Mouse (Mus musculus): Measurements from ENCODE around the gene Lypla2.
"Not testable (repeated sequence)": the region's sequence is repeated elsewhere in the genome, so short reads cannot be mapped to it uniquely, and the experiment has no call there.

Gene Lypla2

DNA sequence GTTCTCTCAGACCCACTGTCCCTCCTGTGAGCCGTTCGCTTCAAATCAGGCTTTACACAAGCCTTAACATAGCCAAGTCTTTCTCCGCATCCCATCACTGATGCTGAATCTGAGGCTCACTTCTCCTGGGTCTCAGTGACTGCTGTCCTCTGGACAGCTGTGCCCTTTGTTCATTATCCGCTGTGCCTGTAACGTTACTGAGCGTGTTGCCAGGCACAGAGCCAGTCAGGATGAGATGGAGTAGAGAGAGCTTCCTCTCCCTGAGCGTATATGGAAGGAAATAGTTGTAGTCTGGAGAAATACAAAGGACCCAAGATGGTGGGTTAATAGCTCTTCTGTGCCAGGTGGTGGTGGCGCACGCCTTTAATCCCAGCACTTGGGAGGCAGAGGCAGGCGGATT lies 23.0 kb downstream of the Lypla2 start:
- DNase-seq (ENCODE audit: low spot score in 2 of 2): no peak

DNA sequence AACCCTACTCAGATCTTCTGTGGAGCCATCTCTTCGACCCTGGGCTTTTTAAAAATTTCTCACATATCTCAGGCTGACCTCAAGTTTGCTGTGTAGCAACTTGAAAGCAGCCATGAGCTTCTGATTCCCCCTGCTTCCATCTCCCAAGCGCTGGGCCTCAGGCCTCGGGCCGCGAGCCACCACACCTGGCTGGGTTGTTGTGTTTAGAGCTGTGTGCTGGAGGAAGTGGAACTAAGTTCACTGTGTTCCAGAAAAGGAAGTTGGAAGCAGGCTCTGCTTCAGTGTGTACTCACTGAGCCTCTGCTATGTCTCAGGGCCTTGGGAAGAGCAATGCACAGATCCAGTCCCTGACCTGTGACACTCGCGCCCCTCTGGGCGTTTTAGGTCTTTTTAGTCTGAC lies 24.3 kb downstream of the Lypla2 start:
- no peak for DNase-seq (ENCODE audit: low spot score in 2 of 2)

DNA sequence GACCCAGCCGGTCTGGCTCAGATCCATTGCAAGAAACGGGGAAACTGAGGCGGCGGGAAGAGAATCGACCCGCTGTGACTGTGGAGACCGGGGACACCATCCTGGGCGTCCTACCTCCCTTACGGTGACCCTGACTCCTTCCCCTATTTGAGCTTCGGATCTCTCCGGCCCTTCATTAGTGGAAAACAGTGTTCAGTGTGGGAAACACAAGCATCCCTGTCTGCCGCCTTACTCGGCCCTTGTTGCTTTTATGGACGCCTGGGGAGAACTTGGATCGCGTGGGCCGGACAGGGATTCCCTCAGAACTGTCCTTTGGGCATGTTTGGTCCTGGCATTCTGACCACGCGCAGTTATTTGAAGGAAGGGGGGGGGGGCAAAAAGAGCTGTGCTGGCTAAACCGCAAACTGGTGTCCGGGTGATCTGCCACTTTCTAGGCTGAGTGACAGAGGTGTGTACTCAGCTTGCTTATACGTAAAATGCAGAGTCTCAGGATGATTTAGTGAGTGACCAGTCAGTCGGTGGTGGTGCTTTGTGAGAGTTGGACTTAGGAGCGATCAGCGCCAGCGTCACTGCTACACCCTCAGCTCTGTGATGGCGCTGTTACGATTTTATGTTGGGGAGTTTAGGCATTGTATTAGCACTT lies 25.6 kb downstream of the Lypla2 start:
- DNase-seq (ENCODE audit: low spot score in 2 of 2): no peak

DNA sequence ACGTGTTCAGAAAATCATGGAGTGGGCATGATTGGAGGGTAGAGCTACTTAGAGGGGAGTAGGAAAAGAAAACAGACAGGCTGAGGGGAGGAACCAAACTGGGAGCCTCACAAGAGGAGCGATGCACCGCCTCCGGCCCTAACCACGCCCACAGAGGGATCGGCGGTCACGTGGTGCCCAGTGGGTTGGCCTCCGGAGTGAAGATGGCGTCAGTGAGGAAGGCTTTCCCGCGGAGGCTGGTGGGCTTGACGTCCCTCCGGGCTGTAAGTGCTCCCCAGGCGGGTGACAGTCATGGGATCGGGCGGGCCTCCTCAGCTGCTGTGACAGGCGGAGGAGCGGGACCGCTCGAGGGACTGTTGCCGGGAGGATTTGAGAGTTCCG lies 26.2 kb downstream of the Lypla2 start, which contains the start of gene Hmgcl:
Gene Hmgcl (plus strand): TSS at position 171 of the 381 bp plus-strand sequence.
- peak; percentile 97 for DNase-seq (ENCODE audit: low spot score in 2 of 2)

DNA sequence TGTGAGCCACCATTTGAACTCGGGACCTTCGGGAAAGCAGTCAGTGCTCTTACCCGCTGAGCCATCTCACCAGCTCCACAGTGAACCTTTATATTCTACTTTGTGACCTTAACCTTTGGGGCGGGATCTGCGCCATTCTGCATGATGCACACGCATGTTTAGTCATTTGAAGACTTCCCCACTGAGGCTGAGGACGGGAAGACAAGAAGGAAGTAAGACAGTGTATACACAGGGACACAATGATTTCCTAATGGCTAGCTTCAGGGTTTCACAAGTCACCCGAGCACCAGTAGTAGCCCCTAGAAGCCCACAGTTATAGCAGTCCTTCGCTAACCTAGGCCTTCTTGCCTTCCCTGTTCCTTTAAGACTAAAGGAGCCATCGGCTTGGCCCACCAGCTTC lies 26.7 kb downstream of the Lypla2 start:
- no peak for DNase-seq (ENCODE audit: low spot score in 2 of 2)

DNA sequence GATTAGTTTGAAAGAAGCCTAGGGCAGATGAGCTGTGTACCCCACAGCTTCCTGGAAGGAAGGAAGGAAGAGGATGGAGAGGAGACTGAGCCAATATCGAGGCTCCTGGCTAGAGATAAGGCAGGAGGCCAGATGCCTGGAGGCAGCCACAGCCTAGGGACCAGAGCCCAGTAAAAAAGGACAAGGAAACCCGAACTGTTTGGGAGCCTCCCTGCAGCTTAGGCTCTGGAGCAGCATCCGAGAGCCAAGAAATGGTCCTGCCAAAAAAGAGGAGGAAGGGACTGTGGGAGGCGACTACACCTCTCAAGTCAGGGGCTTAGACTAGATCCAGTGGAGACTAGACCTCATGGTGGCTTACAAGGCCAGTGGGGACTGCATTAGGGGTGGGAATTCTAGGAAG lies 29.0 kb downstream of the Lypla2 start:
- DNase-seq (ENCODE audit: low spot score in 2 of 2): no peak

DNA sequence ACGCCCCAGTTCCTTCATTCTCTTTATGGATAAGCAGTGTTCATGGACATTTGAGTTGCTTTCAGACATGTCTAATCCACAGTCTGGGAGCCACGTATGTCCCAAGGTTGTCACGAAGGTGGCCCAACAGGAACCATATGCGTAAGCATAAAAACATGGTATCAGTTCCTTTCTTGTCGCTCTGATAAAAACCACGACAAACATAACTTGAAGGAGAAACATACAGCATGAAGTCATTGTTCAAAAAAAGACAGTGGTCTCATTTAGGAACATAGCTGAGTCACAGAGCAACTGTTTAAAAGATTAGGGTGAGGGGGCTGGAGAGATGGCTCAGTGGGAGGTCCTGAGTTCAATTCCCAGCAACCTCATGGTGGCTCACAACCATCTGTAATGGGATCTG lies 30.2 kb downstream of the Lypla2 start:
- DNase-seq (ENCODE audit: low spot score in 2 of 2): no peak

DNA sequence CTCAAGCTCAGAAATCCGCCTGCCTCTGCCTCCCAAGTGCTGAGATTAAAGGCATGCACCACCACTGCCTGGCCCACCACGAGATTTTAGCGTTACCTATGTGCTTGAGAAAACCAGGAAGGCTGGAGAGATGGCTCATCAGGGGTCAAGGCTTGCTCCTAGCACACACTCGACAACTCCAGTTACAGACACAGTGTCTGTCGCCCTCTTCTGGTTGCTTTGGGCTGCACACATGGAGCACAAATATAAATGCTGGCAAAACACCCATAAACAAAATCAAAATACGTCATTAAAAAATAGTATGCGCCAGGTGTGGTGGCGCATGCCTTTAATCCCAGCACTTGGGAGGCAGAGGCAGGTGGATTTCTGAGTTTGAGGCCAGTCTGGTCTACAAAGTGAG lies 31.4 kb downstream of the Lypla2 start:
- not testable (repeated sequence) for DNase-seq (ENCODE audit: low spot score in 2 of 2)

DNA sequence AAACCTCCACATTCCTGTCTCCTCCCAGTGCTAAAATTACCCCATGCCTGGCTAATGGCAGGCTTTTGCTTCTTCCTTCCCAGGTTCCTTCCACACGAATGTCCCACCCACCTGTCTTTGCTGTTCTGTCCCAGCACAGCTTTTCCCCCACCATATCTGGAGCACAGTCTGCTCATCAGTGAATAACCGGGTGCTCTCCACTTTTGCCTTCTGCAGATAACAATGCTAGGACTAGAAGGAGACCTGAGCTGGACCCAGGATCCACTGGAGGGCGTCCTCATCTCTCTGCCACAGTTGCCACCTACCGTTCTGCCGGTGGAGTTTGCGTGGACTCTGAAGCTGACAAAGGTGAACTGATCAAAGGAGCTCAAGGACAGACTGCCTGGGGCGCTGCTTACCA lies 33.6 kb downstream of the Lypla2 start:
- DNase-seq (ENCODE audit: low spot score in 2 of 2): no peak

DNA sequence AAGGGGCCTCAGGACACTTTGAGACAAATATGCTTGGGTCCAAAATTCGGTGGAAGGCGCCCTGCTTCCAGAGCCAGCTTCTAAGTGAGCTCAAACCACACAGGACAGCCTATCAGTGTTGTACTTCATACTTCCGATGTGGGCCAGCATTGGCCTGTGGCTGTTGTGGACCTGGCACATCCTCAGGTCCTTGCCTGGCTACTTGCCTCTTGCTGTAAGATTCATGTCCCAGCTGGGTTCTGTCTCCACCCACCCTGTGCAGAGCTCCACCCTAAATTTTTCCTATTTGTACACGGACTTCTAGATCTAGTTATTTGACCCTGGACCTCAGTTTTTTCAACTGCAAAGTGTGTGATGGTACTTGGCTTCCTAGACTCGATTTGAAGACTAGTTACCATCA lies 36.9 kb downstream of the Lypla2 start:
- peak in 1 of 2 experiments; percentile 19 for DNase-seq (ENCODE audit: low spot score in 2 of 2)

DNA sequence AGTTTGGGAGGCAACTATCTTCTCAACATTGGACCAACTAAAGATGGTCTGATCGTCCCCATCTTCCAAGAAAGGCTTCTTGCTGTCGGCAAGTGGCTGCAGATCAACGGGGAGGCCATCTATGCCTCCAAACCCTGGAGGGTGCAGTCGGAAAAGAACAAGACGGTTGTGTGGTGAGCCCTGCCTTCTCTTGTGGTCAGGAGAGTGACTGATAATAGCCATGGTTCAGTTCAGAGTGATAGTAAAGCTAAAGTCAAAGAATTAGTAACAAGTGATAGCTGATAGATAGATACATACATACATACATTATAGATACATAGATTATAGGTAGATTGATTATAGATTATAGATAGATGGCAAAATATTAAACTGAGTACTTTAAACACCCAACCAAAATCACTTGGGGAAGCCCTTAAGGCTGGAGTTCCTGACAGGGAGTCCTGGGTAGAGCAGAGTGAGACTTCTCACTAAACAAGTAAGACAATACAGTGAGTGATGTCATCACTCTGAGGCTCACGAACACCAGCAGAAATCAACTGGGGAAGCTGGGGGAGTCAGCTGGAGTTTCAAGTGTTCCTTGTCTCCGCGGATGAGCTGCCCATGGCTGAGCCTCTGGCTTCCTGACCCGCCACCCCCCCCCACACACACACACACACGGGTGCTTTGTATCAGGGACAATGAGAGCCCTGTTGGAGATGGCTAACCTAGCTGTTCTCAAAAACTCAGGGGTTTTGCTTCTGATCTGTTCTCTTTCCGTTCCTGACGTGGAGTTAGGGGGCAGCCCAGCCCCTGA lies 37.5 kb downstream of the Lypla2 start:
- no peak for DNase-seq (ENCODE audit: low spot score in 2 of 2)

DNA sequence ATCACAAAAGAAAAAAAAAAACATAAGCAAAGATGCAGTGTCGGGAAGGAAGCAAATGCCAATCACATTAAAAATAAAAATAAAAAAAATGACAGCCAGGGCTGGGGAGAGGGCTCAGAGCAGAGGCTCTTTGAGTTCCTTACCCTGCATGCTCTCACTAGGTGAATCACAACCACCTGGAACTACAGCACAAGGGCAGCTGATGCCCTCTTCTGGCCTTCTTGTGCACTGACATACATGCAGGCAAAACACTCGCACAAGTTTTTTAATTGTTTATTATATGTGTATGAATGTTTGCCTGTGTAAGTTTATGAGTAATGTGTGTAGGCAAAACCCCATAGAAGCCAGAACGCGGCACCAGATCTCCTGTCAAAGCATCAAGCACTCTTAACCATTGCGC lies 40.6 kb downstream of the Lypla2 start:
- no peak for DNase-seq (ENCODE audit: low spot score in 2 of 2)

DNA sequence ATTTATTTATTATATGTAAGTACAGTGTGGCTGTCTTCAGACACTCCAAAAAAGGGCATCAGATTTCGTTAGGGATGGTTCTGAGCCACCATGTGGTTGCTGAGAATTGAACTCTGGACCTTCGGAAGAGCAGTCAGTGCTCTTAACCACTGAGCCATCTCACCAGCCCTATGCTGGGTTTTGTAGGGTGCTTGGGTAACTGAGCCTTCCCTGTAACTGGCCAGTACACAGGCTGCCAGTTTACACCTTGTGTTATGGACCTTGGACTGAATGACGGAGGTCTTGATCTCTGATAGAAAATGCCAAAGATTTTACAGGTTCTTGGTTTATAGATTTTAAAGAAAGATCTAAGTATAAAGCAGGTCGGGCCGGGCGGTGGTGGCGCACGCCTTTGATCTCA lies 42.2 kb downstream of the Lypla2 start:
- no peak for DNase-seq (ENCODE audit: low spot score in 2 of 2)

DNA sequence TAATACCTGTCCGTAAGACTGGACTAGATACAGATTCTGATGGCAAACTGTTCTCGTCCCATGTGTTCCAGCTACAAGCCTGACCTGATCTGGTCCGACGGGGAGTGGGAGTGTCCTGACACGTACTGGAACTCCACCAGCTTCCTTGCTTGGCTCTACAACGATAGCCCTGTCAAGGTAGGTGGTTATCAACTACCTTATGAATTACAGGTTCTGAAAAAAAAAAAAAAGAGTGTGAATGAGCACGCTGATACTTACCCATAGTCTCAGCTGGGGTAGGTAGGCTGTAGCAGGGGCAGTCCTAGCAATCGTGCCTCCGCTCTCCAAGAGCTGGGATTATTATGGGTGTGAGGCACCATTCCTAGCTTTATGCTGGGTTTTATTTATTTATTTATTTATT lies 42.6 kb downstream of the Lypla2 start:
- DNase-seq (ENCODE audit: low spot score in 2 of 2): no peak

DNA sequence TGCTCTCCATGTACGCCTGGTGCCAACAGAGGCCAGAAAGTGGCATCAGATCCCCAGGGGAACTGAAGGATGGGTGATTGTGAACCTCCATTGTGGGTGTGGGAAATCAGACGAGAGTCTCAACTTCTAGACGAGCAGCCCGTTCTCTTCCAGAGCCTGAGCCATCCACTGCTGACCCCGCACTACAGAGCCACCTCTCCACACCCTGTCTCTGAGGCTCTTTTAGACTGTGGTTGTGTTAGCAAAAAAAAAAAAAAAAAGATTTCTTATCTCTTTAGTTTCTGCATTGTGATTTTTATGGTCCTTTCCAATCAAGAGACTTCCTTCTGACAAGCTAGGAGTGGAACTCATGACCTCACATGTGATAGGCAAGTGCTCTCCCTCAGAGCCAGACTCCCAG lies 43.0 kb downstream of the Lypla2 start:
- no peak for DNase-seq (ENCODE audit: low spot score in 2 of 2)

DNA sequence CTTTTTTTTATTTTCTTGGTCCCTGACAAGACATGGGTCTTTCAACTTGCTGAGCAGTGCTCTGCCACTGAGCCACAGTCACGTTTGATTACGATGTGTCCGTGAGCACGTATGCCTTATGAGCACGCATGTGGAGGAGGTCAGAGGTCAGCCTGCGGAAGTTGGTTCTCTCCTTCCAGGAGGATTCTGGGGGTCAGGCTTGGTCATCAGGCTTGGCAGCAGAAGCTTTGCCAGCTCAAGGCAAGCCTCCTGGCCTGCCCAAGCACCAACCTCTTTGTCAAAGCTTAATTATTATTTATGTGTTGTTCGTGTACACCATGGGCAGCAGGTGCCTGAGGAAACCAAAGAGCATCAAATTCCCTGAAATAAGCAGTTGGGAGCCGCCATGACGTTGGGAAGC lies 44.0 kb downstream of the Lypla2 start:
- no peak for DNase-seq (ENCODE audit: low spot score in 2 of 2)

DNA sequence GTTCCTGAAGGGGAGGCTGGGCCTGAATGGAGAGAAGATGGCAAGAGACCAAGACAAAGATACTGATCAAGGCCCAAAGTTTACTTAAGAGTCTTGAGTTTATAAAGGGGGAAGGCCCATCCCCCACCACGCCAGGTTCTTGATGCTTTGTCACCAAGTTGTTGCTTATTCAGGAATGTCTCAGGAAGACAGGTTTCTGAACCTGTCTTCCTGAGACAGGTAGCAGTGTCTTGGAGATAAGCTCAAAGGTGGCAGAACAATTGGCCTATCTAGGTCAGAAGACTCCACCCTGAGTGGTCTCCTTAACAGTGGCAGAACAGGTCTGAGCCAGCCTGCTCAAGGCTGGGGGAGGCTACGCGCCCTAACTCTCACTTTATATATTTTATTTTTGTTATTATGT lies 45.6 kb downstream of the Lypla2 start:
- no peak for DNase-seq (ENCODE audit: low spot score in 2 of 2)

DNA sequence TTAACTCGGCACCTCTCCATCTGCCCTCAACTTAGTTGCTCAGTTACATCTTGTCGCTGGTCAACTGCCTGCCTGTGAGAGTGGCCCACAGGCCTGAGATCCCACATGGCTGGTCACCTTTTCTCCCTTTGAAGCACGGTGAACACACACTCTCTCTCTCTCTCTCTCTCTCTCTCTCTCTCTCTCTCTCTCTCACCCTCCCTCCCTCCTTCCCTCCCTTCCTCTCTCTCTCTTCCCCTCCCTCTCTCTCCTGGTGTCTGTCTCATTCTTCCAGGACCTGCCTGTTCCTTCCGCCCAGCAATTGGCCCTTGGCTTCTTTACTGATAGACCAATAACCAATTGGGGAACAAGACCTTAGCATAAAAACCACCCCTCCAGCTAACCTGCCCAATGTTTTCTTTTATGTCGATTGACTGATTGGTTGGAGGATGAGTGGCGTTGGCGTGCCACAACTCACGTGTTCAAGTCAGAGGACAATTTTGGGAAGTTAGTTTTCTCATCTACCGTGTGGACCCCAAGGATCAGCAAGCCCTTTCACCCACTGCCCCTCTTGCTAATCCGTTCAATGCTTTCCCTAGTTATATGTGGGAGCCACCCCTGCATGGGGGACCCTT lies 46.1 kb downstream of the Lypla2 start:
- DNase-seq (ENCODE audit: low spot score in 2 of 2): no peak

DNA sequence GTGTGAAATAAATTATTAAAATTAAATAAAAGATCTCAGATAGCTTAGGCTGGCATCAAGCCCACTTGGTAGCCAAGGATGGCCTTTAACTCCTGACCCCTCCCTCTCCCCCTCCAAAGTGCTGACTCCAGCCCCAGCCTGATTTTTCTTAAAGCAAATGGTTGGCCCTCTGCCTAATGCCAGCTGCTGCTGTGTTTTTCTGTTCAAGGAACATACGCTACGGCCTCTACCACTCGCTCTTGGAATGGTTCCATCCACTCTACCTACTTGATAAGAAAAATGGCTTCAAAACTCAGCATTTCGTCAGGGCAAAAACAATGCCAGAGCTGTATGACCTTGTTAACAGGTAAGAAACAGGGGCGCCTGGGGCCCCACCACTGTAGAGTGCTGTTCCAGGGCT lies 47.1 kb downstream of the Lypla2 start:
- DNase-seq (ENCODE audit: low spot score in 2 of 2): no peak

DNA sequence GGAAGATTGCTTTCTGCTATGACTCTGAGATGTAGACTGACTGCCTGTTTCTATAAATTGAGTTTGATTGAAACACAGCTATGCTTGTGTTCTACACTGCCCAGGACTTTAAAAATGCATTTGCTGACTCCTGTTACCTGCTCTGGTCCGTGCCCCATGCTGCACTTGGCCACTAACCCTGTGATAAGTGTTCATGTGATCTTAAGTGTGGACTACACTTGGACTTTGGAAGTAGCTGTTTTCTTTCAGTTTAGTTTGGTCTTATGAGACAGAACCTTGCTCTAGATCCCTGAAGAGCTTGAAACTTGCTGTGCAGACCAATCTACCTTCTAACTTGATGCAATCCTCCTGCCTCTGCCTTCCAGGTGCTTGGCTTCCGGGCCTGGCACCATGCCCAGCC lies 48.0 kb downstream of the Lypla2 start:
- no peak for DNase-seq (ENCODE audit: low spot score in 2 of 2)

DNA sequence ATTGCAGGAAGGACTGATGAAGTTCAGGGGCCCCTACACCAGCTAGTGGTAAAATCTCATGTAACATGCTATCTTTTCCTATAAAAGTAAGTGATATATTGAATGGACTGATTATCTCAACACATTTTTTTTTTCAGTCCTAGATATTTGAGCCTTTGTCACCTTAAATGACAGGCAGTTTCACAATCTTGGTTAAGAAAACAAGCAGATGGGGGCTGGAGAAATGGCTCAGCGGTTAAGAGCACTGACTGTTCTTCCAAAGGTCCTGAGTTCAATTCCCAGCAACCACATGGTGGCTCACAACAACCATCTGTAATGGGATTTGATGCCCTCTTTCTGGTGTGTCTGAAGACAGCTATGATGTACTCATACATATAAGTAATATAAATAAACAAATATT lies 50.2 kb downstream of the Lypla2 start:
- no peak for DNase-seq (ENCODE audit: low spot score in 2 of 2)

DNA sequence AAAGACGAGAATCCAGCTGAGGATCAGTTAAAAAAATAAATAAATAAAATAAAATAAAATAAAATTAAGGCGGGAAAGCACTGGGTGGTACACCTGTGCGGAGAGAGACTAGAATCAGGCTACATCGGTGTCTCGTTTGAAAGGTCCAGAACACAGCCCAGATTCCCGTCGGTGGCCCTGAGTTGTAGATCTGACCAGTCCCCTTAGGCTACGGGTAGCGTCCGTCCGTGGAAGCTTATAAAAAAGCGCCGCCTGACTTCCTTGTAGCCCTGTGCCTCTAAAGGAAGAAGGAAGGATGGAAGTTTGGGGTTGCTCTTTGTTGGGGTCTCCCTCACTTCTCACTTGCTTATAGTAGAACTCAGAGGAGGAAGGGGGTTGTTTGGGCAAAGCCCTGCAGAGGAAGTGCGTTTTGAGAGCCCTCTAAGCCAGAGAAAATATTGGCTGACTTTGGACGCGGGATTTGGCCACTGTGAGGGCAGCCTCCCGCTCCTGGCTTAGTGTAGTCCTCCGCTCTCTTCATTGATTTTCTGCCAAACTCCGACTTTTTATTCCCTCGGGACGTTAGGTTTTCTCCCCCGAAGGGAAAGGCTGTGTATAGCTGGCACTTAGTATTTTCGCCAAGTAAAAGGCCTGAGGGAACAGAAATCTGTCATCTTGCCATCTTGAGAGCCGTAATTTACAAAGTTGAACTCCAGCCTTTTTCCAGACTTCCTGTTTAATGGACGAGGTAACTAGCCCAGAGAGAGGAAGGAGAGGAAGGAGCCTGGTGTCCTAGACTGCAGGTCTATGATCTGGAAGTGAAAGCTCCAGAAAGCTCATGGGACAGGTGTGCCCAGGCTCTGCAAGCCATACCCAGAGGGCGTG lies 50.9 kb downstream of the Lypla2 start:
- no peak for DNase-seq (ENCODE audit: low spot score in 2 of 2)
